Mouse (Mus musculus) hindbrain, postnatal 0 days (tissue): Measurements from ENCODE around the gene Erap1. TPM values are rescaled to one million over a fixed set of nuclear protein-coding genes. Genes with fewer than 3 reads are reported as not detected.

ENCODE experiments used
- ATAC-seq: fragments of 200-750 bp; cut with Nextera tagmentation; 2 replicates; pipeline ENCODE4 v1.8.0; 2017; ENCODE audit warnings: mild to moderate bottlenecking, moderate TSS enrichment, moderate library complexity
- DNase-seq: peaks from one replicate; pipeline ENCODE4 v3.0.0-alpha.2; 2015; ENCODE audit warnings: low spot score
- H3K27ac ChIP-seq: fragments of 300-500 bp; sonication (generic); 2 replicates; pipeline ENCODE4 v1.5.1; 2014; ENCODE audit warnings: mild to moderate bottlenecking
- H3K27me3 ChIP-seq: fragments of 300-500 bp; sonication (generic); 2 replicates; pipeline ENCODE4 v1.6.1; 2014; ENCODE audit warnings: low read length, mixed read lengths; ENCODE audit not compliant: insufficient read depth
- H3K36me3 ChIP-seq: fragments of 300-500 bp; sonication (generic); 2 replicates; pipeline ENCODE4 v1.6.1; 2014; ENCODE audit warnings: low read length, mixed read lengths; ENCODE audit not compliant: insufficient read depth
- H3K4me1 ChIP-seq: fragments of 300-500 bp; sonication (generic); 2 replicates; pipeline ENCODE4 v1.6.1; 2014; ENCODE audit warnings: antibody characterized with exemption, low read length, mixed read lengths; ENCODE audit not compliant: insufficient read depth
- H3K4me2 ChIP-seq: fragments of 300-500 bp; sonication (generic); 2 replicates; pipeline ENCODE4 v1.6.1; 2014; ENCODE audit warnings: low read depth, mild to moderate bottlenecking, low read length, moderate library complexity, mixed read lengths
- H3K4me3 ChIP-seq: fragments of 300-500 bp; sonication (generic); 2 replicates; pipeline ENCODE4 v1.5.1; 2014; ENCODE audit warnings: low read length
- H3K9ac ChIP-seq: fragments of 300-500 bp; sonication (generic); replicated peaks from 2 replicates; pipeline ENCODE4 v1.6.1; 2014; ENCODE audit warnings: mild to moderate bottlenecking, low read length, moderate library complexity, mixed read lengths
- H3K9me3 ChIP-seq: fragments of 300-500 bp; sonication (generic); 2 replicates; pipeline ENCODE4 v1.6.1; 2016; ENCODE audit warnings: low read length, mixed read lengths
- CTCF ChIP-seq: IDR thresholded peaks from 2 replicates; pipeline ENCODE4 v1.5.1; 2016; ENCODE audit warnings: antibody characterized with exemption, control low read depth, low read depth
- WGBS: fragments of 180-500 bp; shearing (Covaris S2); extraction: QIAGEN DNeasy Blood & Tissue Kit; methylation state at CpG from one replicate; pipeline ENCODE4 v1.1.7; 2014; 5-methylcytosine and 5-hydroxymethylcytosine counted together
- polyA plus RNA-seq: library from polyadenylated mRNA; unstranded; fragments of >200 nt; fragmentation: Nextera tagmentation; extraction: Ambion mirVana; gene quantifications from 2 replicates; pipeline ENCODE4 v1.2.1, GENCODE M21; 2015
- total RNA-seq: library from RNA; depleted of rRNA; stranded (reverse); fragments of >200 nt; gene quantifications from 2 replicates; pipeline ENCODE4 v1.2.3, GENCODE M21; 2014; rRNA removed

The Erap1 gene
- total and polyA plus RNA-seq, 2 experiments from 2014 or later, result 8.2 to 8.4 TPM

DNA sequence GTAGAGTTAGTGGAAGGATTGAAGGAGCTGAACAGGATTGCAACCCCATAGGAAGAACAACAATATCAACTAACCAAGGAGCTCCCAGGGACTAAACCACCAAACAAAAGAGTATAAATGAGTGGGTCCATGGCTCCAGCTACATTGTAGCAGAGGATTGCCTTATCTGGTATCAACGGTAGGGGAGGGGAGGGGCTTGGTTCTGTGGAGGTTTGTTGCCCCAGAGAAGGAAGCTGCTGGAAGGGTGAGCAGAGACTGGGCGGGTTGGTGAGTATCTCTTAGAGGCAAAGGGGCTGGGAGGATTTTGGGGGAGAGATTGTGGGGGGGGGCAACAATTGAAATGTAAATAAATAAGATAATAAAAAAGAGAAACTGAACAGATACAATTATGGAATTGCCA is 79.6 kb downstream of the Erap1 start:
- Histone ChIP-seq H3K9me3 (no peaks in the 10 kb centered on the region), H3K4me2 (no peak overlapping the region), H3K4me1 (no peaks in the 10 kb centered on the region), H3K9ac (no peak overlapping the region), H3K27ac (no peak overlapping the region), H3K36me3 (no peaks in the 10 kb centered on the region), H3K4me3 (no peak overlapping the region), H3K27me3 (no peaks in the 10 kb centered on the region)
- ATAC-seq (no peak), DNase-seq (no peak)
- no peak for TF ChIP-seq CTCF
- WGBS, result 90% methylated on average over 2 of the region's 2 CpGs

DNA sequence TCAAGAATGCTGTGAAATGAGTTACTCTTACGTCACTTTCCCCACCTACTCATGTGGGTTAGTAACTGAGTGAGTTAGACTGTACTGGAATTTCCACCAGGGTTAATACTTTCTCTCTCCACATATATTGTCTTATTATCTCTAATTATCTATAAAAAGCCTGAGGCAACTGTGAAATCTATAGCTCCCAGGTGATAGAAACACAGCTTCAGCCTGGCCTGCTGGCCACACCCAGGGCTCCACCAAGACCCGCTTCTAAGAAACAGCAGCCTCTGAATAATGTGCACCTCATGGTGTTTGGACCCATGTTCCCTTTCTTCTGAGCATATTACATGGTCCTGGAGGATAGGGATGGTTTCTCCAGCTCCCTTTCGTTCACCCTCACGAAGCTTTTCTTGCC is 94.4 kb downstream of the Erap1 start:
- no peak for ATAC-seq
- TF ChIP-seq CTCF, result no peak
- Histone ChIP-seq H3K4me3 (no peak overlapping the region), H3K4me2 (no peak overlapping the region), H3K9me3 (no peaks in the 10 kb centered on the region), H3K4me1 (no peaks in the 10 kb centered on the region), H3K9ac (no peak overlapping the region), H3K36me3 (0 out of 2 replicates have a peak, but pooled peaks cover 3% of the 10 kb centered on the region), H3K27ac (no peak overlapping the region), H3K27me3 (no peaks in the 10 kb centered on the region)
- WGBS, result 88% methylated on average over 4 of the region's 4 CpGs
- no peak for DNase-seq

DNA sequence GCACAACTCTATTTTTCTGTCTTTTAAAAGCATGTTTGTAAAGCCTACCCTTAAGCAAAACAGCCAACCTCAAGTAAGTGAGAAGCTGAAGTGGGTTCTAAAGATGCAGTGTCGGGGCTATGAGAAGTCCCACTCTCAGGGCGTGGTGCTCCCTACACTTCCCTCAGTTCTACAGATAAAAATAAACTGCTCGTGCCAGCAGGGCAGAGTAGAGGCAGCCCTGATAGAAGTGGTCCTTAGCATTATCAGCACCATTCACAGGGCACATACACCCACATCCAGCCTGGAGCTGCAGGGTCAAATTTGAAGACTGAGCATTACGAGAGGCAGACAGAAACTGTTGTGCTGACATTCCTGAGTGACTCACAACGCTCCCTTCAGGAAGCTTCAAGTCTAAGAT is 96.5 kb downstream of the Erap1 start:
- Histone ChIP-seq H3K9ac (no peak overlapping the region), H3K4me2 (no peak overlapping the region), H3K27me3 (no peaks in the 10 kb centered on the region), H3K9me3 (no peaks in the 10 kb centered on the region), H3K27ac (no peak overlapping the region), H3K36me3 (0 out of 2 replicates have a peak, but pooled peaks cover 3% of the 10 kb centered on the region), H3K4me1 (no peaks in the 10 kb centered on the region), H3K4me3 (no peak overlapping the region)
- TF ChIP-seq CTCF, result no peak
- ATAC-seq, result no peak
- no peak for DNase-seq
- WGBS, result 93% methylated on average over 5 of the region's 5 CpGs

DNA sequence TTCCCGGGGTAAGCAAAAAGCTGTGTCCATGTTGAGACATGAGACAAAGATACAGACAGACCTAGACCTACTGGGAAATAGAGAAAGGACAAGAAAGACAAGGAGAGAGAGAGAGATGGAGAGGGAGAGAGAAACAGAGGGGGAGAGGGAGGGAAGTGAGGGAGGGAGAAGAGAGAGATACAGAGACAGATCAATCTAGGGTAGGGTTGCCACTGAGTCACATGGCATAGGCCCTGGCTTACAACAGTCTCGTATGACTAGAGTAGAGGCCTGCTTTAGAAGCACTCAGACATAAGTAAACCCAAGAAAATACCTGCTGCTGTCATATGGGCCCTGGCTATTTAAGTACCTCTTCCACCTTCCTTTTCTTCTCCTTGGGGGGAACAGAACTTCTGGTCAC is 97.0 kb downstream of the Erap1 start:
- H3K4me2 ChIP-seq, result no peak overlapping the region
- no peak overlapping the region for H3K27ac ChIP-seq
- no peak overlapping the region for H3K9ac ChIP-seq
- ATAC-seq, result no peak
- H3K36me3 ChIP-seq, result 0 out of 2 replicates have a peak, but pooled peaks cover 3% of the 10 kb centered on the region
- no peaks in the 10 kb centered on the region for H3K9me3 ChIP-seq
- TF ChIP-seq CTCF, result no peak
- no peaks in the 10 kb centered on the region for H3K27me3 ChIP-seq
- H3K4me3 ChIP-seq, result no peak overlapping the region
- no peak for DNase-seq
- H3K4me1 ChIP-seq, result no peaks in the 10 kb centered on the region
- WGBS, result 87% methylated on average over 2 of the region's 2 CpGs

Other genes with a start within 250 kb of the Erap1 start
- 2.1 and 4.6 TPM in 2 replicates for gene Zfp72, start 248.7 kb upstream of the Erap1 start, total RNA-seq
- 3.9 and 4.6 TPM in 2 replicates for gene Zfp72, start 248.7 kb upstream of the Erap1 start, polyA plus RNA-seq
- gene Ftl1-ps1, start 239.9 kb upstream of the Erap1 start, total RNA-seq, result 54.3 and 73.1 TPM in 2 replicates
- 83.3 and 86.3 TPM in 2 replicates for gene Ftl1-ps1, start 239.9 kb upstream of the Erap1 start, polyA plus RNA-seq
- 4.0 and 5.1 TPM in 2 replicates for gene Zfp825, start 145.6 kb upstream of the Erap1 start, total RNA-seq
- gene Zfp825, start 145.6 kb upstream of the Erap1 start, polyA plus RNA-seq, result 11.4 and 12.7 TPM in 2 replicates
- 2.9 and 4.2 TPM in 2 replicates for gene Cast, start 169.2 kb downstream of the Erap1 start, total RNA-seq
- gene Cast, start 169.2 kb downstream of the Erap1 start, polyA plus RNA-seq, result 7.5 and 7.7 TPM in 2 replicates